Mouse (Mus musculus) macrophage (primary cell): ENCODE measurements around the gene Parm1. TPM values are rescaled to one million over a fixed set of nuclear protein-coding genes. Genes with fewer than 3 reads are reported as not detected.

Experiments
- H3K27ac ChIP-seq: fragments of 350-480 bp; formaldehyde crosslinking; 2 replicates; pipeline ENCODE4 v1.9.0; 2021
- H3K36me3 ChIP-seq: fragments of 350-480 bp; formaldehyde crosslinking; 2 replicates; pipeline ENCODE4 v1.9.0; 2021; ENCODE audit errors: inconsistent target
- H3K4me3 ChIP-seq: fragments of 350-480 bp; formaldehyde crosslinking; 2 replicates; pipeline ENCODE4 v1.9.0; 2021; ENCODE audit errors: inconsistent target
- H3K79me2 ChIP-seq: fragments of 350-480 bp; formaldehyde crosslinking; 2 replicates; pipeline ENCODE4 v1.9.0; 2021; ENCODE audit errors: inconsistent target
- WGBS: methylation state at CpG from one replicate; pipeline ENCODE4 v1.1.7; 2026; ENCODE audit warnings: inconsistent platforms; ENCODE audit not compliant: missing documents; 5-methylcytosine and 5-hydroxymethylcytosine counted together
- polyA plus RNA-seq: library from polyadenylated mRNA; stranded (reverse); fragments of 250-400 nt; gene quantifications from 3 replicates; pipeline ENCODE4 v1.2.4, GENCODE M21; 2018; ENCODE audit warnings: inconsistent platforms

Parm1 gene
- polyA plus RNA-seq, 1 experiment from 2014 or later: not detected

DNA sequence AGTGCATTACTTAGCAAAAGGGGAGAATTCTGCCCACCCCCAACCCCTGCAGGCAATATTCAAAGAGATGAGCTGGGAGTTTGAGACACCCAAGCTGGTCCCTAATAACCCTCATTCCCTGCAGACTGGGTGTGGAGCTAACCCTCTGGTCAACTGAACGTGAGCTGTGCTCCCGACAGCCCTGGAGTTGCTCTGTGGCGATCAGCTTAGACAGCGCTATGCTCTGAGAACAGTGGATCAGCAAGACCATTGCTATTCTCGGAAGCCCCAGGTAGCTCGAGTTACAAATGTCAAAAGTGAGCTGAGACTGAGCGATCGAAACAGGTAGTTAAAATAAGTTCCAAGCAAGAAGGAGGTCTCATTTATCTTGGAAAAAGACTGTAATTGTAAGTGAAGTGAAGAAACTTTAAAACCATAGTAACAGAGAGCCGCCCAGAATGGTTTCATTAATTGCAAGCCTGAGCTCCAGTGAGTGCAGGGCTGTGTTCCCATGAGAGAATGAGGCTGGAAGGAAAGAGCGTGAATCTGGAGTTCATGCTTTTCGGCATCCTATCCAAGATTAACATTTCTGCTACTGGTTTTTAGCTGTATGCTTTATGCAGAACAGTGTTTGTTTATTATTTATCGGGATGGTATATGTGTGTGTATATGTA is 86.5 kb downstream of the Parm1 start:
- Histone ChIP-seq H3K27ac (no peak overlapping the region), H3K4me3 (no peak overlapping the region), H3K79me2 (no peaks in the 10 kb centered on the region), H3K36me3 (no peaks in the 10 kb centered on the region)
- WGBS: 95% methylated on average over 12 of the region's 12 CpGs

DNA sequence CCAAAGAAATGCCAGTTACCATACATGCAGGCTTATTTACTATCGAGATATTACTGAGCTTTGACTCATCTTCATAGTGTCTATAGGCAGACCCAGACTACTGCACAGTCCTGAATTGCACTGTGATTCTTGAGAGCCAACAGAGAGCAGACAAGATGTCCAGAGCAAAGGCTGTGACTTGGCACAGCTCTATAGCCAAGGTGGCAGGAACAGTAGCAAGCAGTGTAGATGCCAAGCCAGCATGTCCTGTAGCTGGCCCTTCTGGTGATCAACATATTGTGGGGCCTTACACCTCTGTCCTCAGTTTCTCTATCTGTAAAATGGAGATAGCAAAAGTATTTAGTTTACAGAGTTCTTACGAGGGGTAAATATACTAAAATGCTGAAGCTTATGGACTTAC is 89.8 kb downstream of the Parm1 start:
- 91% methylated on average over 2 of the region's 2 CpGs for WGBS

DNA sequence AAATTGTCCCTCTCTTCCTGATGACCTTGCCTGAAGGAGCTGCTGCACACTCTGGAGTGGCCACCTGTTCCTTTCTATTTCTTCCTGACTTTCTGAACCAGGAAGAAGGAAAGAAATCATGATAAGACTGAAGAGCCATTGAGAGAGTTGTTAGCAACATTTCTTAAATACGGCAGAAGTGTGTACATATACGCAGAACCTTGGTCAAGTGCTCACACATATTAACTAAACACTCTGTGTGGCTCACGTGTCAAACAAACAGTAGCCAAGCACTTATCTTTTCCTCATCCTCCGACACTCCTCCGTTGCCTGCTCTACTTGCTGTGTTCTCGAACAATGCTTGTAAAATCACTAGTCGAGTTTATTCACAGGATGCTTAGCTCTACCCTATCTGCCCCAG is 90.4 kb downstream of the Parm1 start:
- Histone ChIP-seq H3K27ac (no peak overlapping the region), H3K79me2 (no peaks in the 10 kb centered on the region), H3K4me3 (no peak overlapping the region), H3K36me3 (no peaks in the 10 kb centered on the region)
- 97% methylated on average over 7 of the region's 7 CpGs for WGBS

More for the DNA sequence above, 89.8 kb downstream of the Parm1 start:
- no peaks in the 10 kb centered on the region for H3K36me3 ChIP-seq
- H3K79me2 ChIP-seq: no peaks in the 10 kb centered on the region
- H3K27ac ChIP-seq: no peak overlapping the region
- no peak overlapping the region for H3K4me3 ChIP-seq

DNA sequence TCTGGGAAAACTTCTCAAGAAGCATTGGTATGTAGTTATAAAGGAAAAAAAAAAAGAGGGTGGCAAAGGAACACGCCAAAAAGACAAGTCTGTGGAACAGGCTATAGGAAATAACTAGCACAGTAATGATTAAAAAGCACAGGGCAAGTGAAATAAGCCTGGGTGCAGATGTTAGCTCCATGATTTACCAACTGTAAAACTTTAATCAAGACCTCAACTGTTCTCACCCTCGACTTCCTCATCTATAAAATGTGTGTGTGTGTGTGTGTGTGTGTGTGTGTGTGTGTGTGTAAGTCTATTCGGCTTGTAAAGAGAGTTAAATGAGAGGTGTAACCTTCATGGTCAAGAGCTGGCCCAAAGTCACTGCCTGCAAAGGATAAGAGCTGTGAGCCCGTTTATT is 91.6 kb downstream of the Parm1 start:
- Histone ChIP-seq H3K27ac (no peak overlapping the region), H3K4me3 (no peak overlapping the region), H3K36me3 (no peaks in the 10 kb centered on the region), H3K79me2 (no peaks in the 10 kb centered on the region)
- WGBS: 59% methylated on average over 4 of the region's 4 CpGs

DNA sequence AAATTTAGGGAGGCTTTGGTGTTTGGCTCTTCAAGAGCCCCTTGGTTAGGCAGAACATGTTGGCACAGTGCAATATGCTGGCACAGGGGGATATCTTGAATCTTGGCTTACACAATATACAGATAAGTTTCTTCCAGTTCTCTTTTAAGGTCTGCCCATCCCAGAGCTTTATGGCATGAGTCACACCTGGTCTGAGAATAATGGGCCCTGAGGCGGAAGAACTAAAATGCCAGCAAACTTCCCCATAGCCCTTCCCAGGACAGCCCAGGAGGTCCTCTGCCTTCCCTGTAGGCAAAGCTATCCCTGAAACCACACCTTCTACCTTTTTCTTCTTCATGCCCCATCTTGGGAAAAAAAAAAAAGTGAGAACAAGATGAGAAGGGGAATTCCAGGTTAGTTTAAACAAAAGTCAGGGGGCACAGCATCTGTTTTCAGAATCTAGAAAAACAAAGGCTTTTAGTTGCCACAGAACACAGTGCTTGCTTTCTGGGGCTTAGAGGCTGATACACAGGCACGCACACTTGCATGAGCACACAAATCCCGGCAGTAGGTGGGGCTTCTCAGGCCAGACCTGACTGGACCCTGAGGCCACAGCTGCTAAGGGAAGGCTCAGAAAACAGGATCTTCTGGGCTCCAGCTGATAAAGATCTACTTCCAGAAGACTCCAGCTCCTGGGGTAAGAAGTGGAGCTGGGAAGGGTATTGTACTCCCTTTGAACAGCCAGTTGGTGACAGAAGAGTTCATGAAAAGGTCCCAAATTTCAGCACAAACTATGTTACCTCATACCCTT is 92.3 kb downstream of the Parm1 start:
- Histone ChIP-seq H3K27ac (no peak overlapping the region), H3K36me3 (no peaks in the 10 kb centered on the region), H3K79me2 (no peaks in the 10 kb centered on the region), H3K4me3 (no peak overlapping the region)
- WGBS: 73% methylated on average over 3 of the region's 3 CpGs

DNA sequence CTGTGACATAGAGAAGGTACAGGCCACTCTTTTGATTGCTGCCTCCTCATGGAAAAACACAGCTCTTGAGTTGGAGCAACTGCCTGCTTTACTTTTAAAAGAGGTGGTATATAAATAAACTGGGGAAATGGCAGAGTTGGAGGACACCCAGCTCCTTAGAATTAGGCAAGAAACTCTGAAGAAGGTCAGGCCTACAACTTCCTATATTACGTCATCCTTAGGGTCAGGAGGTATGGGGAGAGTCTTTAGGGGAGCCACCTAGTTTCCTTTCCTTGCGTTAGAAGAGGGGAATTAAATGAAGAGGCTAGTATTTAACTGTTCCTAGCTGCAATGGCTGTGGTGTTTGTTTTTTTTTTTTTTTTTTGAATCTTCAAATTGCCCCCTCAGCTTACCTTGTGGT is 93.1 kb downstream of the Parm1 start:
- Histone ChIP-seq H3K27ac (no peak overlapping the region), H3K79me2 (no peaks in the 10 kb centered on the region), H3K4me3 (no peak overlapping the region), H3K36me3 (no peaks in the 10 kb centered on the region)
- WGBS: 0% methylated on average over 2 of the region's 2 CpGs

DNA sequence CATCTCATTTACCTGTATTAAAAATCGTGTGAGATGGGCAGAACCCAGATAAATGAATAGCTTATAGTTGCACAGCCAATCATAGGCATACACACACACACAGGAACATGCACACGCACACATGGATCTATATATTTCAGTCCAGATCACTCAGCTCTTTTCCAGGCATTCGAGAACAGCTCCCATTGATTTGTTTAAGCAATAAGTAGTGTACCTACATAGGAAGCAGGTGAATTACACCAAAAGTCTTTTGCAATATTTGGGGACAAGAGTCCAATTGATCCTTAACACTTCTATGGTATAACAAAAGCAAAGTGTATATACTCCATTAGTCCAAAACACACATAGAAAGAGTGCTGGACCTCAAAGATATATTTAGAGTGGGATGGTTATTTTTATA is 94.2 kb downstream of the Parm1 start:
- Histone ChIP-seq H3K36me3 (no peaks in the 10 kb centered on the region), H3K4me3 (no peak overlapping the region), H3K27ac (no peak overlapping the region), H3K79me2 (no peaks in the 10 kb centered on the region)
- WGBS: 86% methylated on average over 3 of the region's 3 CpGs

DNA sequence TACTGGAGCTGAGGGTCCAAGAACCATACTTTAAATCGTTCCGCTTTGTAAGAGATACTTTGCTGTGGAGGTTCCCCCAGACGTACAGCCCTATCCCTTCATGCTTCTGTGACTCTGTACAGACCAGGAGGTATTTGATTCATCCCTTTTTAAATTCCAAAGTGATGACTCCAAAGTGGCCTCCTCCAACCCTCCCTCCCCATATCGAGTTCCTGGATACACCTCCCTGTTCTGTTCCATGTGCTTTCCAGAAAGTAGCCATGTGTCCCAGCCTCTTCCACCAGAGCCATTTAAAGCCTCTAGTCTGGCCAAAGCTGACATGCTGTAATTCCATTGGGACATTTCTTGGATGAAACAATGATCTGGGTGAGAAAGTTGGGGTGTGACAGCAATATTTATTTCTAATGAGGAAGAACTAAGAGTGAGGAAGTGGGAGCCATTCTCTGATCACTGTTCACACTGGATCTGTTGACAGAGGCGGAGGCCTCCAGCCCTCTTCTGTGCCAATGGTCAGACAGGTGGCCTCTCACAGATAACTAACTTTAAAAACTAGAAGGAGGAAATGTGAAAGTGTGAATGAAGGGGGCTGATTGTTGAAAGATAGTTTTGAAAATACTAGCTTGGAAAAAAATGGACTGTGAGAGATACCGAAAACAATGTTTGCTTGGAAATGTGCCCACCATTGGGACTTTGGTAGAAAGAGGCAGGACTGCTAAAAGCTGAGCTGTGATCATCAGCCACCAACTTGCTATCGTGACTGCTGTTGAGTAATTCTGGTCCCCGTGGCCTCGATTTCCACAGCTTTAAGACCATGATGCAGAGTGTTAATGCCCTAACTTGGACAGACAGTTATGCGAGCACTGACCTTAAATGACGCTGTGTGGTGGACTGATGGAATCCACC is 100.2 kb downstream of the Parm1 start:
- Histone ChIP-seq H3K27ac (no peak overlapping the region), H3K79me2 (no peaks in the 10 kb centered on the region), H3K36me3 (no peaks in the 10 kb centered on the region), H3K4me3 (no peak overlapping the region)
- 86% methylated on average over 11 of the region's 11 CpGs for WGBS

DNA sequence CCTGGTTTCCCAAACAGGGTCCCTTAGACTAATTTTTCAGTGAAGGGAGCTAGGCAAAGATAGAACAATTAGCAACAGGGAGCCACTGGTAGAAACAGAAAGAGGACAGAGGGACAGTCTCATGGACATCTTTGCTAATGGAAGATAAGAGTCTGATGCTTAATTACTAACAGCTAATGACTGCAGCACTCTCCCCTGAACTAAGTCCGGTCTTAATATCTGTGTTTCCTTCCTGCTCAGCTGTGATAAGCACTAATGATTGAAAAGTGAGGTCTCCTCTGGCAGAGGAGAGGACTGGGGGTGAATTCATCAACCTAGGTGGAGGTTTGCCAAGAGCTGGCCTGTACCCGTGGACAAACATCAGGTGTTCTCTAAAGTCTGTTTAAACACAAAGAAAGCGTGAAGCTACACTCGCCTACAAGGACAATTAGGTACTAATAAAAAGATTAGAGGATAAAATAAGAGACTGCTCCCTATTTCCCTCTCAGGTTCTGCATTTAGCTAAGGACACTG is 101.3 kb downstream of the Parm1 start:
- Histone ChIP-seq H3K4me3 (no peak overlapping the region), H3K79me2 (no peaks in the 10 kb centered on the region), H3K27ac (no peak overlapping the region), H3K36me3 (no peaks in the 10 kb centered on the region)
- WGBS: 51% methylated on average over 2 of the region's 4 CpGs

DNA sequence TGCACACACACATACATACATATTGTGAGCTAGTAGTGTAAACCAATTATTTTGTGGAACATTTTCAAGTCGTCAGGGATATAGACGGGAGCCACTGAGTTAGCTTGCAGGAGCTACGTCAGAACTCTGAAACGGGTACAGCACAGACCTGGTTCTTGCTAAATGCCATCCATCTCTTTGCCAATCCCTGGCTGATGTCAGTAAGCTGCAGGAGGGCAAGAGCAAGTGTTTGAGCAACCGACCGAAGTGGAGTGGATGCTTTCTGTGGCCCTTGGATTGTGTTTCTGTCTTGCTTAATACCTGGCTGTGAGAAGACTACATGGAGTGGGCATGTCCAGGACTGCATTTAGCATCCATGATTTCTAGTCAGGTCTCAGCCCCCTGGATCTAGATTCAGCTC is 103.8 kb downstream of the Parm1 start:
- 91% methylated on average over 6 of the region's 6 CpGs for WGBS
- no peaks in the 10 kb centered on the region for H3K36me3 ChIP-seq
- H3K79me2 ChIP-seq: no peaks in the 10 kb centered on the region
- no peak overlapping the region for H3K27ac ChIP-seq
- H3K4me3 ChIP-seq: no peak overlapping the region

DNA sequence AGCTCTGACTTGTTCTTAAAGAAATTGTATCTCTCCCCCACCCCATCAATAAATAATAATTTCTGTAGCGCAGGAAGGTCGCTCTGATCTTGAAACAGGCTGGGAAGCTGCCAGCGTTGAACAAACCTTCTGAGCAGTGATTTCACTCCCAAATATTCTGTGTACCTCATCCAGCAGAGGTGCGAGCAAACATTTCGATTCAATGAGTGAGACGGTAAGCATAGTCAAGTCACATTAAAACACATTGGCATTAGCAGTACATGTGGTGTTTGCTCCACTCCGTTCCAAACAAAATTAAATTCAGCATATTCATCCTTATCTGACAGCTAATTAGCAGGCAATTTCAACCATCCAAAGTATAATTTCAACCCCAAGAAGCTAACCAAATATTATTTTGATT is 109.4 kb downstream of the Parm1 start:
- no peaks in the 10 kb centered on the region for H3K79me2 ChIP-seq
- H3K27ac ChIP-seq: no peak overlapping the region
- 98% methylated on average over 7 of the region's 7 CpGs for WGBS
- H3K4me3 ChIP-seq: no peak overlapping the region
- H3K36me3 ChIP-seq: no peaks in the 10 kb centered on the region

DNA sequence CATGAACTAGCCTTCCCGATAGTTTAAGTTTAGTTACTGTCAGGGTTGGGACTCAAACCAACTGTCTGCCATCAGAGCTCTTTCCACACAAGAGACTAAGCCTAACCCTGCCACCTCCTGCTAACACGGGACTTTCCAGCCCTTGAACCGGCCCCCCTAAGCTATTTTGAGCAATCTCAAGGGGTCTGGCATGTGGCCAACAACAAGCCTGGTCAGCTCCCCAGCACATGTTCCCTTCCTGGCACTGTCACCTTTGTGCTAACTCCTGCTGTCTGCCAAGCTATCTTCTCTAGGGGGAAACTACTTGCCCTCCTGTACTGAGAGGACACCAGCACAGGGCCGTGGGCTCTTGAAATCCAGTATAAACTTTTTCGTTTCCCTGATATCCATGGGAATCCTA is 112.1 kb downstream of the Parm1 start:
- Histone ChIP-seq H3K4me3 (no peak overlapping the region), H3K27ac (no peak overlapping the region), H3K79me2 (no peaks in the 10 kb centered on the region), H3K36me3 (no peaks in the 10 kb centered on the region)
- WGBS: 27% methylated on average over 5 of the region's 5 CpGs

DNA sequence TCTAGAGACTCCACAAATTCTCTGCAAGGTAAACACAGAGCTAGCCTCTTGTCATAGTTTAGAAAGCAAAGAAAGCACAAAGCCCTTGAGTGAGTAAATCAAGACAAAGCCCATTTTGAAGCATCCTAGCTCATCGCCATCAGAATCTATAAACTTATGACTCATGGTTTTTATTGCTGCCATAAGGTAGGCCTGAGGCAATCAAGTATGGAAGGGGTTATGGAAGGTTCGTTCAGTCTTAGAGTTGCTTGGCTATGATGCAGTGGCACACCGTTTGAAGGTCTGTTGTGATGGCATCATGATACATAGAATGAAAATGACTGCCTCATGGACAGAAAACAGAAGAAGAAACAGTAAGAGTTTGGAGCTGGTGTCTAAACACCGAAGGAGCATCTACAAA is 133.9 kb downstream of the Parm1 start:
- no peak overlapping the region for H3K4me3 ChIP-seq
- H3K36me3 ChIP-seq: no peaks in the 10 kb centered on the region
- H3K27ac ChIP-seq: no peak overlapping the region
- H3K79me2 ChIP-seq: no peaks in the 10 kb centered on the region
- 89% methylated on average over 4 of the region's 4 CpGs for WGBS

DNA sequence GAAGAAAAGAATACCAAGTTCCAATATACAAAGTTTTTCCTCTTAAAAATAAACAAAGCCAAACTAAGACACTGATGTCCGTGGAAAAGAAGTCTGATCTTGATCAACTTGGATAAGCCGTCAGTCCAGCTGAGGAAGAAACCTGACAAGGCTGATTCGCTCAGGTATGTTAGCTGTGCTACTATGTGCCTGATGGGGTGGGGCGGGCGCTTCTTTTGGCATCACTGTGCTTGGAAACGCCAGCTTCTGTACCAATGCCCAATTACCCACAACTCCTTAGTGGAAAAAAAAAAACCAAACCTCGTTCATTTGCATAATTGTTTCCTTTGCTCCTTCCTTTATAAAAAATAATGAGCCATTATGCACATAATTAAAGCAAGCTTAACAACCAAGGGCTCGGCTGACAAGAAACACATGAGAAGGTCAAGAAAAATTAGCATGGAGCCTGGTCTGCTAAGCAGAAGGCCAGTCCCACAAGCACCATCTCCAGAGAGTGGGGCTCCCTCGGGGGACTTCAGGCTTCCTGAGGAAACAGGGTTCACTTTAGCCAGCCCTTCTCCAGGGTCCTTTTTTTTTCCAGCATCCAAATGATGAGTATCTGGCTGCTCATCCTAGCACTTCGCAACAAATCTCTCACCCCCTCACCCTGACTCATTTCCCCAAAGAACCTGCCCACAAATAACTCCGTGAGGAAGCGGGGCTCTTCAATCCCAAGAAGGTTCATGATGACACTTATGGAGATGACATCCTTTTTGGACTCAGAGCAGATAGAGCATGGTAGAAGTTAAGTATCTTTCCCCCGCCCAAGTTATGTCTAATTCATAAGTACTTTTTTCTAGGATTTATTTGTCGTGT is 135.9 kb downstream of the Parm1 start:
- no peaks in the 10 kb centered on the region for H3K36me3 ChIP-seq
- H3K4me3 ChIP-seq: no peak overlapping the region
- WGBS: 89% methylated on average over 14 of the region's 14 CpGs
- no peak overlapping the region for H3K27ac ChIP-seq
- no peaks in the 10 kb centered on the region for H3K79me2 ChIP-seq
